Mouse (Mus musculus) neutrophil, adult 83 days (primary cell): ENCODE measurements around the gene Phf5a. TPM values are rescaled to one million over a fixed set of nuclear protein-coding genes. Genes with fewer than 3 reads are reported as not detected.

Experiments
- total RNA-seq, 2 experiments: library from RNA; stranded (reverse); gene quantifications; one replicate each; pipeline ENCODE4 v1.2.4; 2023

Phf5a gene
- 10 to 100 TPM; 38.0 to 51.5 TPM for total RNA-seq

DNA sequence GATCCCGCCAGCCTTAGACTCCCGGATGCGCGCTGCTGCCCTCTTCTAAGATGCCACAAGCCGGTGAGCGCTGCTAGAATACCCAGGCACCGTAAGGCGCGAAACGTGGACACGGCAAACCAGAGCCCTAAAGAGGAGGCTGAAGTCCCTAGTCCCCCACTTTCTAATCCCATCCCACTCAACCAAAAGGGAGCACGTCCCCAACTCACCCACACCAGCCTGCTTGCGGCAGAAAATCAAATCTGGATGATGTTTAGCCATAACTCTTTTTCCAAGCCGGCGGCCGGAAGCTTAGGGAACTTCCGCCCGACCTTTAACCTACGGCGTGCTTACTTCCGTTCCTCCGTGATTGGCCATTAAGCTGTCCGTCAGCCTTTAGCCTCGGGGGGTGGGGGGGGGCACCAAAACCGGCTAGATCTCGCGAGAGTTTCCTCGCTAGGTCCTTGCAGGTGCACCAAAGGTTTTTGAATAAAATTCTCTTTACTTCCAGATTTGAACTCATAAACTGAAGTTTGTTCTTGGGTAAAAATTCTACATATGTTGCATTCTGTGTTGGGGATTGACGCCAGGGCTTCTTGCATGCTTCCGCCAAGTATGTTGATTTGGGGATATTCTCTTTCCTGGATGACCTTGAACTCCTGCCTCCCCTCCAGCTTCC lies at the start of gene Phf5a:
Phf5a (minus strand) TSS at position 308 of the 658 bp plus-strand sequence.

DNA sequence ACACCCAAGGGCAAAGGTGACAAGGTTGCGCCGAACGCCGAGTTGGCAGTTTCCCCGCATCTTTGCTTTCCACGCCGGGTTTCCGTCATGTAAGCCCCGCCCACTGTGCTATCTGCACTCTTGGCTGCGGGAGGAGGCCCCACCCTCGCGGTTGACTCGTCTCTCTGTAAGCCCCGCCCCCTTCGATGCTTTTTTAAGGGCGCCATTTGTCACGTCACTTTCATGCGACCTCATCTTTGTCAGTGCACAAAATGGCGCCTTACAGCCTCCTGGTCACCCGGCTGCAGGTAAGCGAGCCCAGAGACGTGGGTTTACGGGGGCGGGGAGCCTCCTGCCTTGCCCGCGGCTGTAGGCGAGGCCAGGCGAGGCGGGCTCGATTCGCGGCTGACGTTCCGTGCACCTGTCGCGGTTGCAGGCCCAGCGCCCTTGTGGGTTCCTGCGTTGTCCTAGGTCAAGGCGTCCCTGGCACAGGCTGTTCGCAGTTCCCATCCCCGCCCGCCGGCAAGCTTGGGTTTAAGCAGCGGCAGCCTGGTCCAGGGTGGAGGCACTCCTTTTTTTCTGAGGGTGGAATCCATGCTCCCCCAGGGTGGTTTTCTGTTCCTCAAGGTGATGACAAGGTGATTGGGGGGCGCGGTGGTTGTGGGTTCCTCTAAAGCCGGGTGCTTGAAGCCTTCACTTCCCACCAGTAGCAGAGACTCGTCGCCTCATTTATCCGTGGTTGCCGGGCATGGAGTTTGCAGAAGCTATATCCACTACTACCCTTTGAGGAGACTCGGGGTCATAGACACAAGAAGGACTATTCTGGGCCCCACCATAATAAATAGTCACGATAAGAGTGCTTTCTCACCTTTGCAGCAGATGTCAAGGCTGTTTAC lies 788 bp upstream of the Phf5a start, which contains the start of gene Aco2:
Aco2 (plus strand) TSS at position 48 of the 875 bp plus-strand sequence.

DNA sequence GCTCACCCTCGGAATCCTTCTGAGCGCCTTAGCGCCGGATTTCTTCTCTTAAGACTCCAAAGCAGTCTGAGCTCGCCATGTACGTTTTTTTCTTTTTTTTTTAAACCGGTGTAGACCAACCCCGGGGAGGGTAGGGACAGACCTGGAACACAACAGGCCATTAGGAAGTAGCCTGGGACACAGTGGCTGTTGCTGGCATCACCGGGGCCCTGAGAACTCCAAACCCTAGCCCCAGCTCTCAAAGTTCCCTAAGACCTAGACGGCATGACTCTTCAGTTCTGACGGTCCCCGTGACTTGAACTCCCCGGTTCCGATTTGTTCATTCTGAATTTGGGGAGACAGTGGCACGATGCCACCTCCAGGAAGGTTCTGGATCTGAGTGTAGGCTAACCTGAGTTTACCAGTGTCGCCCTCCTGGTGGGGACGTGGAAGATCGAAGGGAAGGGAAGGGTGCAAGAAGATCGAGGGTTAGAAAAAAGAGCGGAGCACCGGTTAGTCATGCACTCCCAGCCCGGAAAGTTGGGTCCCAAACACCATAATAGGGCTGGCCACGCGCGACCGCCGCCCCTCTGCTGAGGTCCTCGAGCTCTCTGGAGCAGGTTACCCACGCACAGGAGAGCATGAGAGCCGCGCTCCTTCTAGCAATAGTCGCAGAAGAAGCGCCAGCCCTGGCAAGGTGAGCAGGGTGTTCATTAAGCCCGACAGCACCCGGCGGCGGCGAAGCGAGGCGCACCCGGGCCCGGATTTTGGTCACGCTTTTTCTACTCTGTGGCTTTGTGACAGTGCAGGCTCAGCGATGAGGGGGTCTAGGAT lies 13.0 kb downstream of the Phf5a start, which contains the start of gene Tob2:
Tob2 (minus strand) TSS at position 280 of the 813 bp plus-strand sequence.

Other genes starting within 250 kb of the Phf5a start
- gene L3mbtl2, start 208.0 kb downstream of the Phf5a start, total RNA-seq: 10 to 100 TPM; 14.0 to 16.8 TPM
- gene Chadl, start 174.6 kb downstream of the Phf5a start, total RNA-seq: not detected
- 10 to 100 TPM; 12.1 to 15.4 TPM for gene Zc3h7b, start 126.9 kb downstream of the Phf5a start, total RNA-seq
- 10 to 100 TPM; 55.0 to 62.4 TPM for gene Rangap1, start 126.4 kb downstream of the Phf5a start, total RNA-seq
- 1 to 10 TPM; 4.0 to 4.2 TPM for gene Tef, start 69.5 kb downstream of the Phf5a start, total RNA-seq
- 10 to 100 TPM; 38.2 to 38.7 TPM for gene Tob2, start 13.1 kb downstream of the Phf5a start, total RNA-seq
- 10 to 100 TPM; 79.6 to 98.5 TPM for gene Aco2, start 398 bp upstream of the Phf5a start, total RNA-seq
- gene Polr3h, start 54.3 kb upstream of the Phf5a start, total RNA-seq: 1 to 10 TPM; 5.6 to 6.1 TPM
- gene Csdc2, start 64.8 kb upstream of the Phf5a start, total RNA-seq: not detected
- gene Pmm1, start 89.0 kb upstream of the Phf5a start, total RNA-seq: 10 to 100 TPM; 33.5 to 41.0 TPM
- gene 1700029P11Rik, start 108.6 kb upstream of the Phf5a start, total RNA-seq: not detected
- 10 to 100 TPM; 23.1 to 24.6 TPM for gene Xrcc6, start 115.9 kb upstream of the Phf5a start, total RNA-seq
- 10 to 100 TPM; 22.3 to 23.0 TPM for gene Desi1, start 162.0 kb upstream of the Phf5a start, total RNA-seq
- 10 to 100 TPM; 46.9 to 48.5 TPM for gene Snu13, start 175.7 kb upstream of the Phf5a start, total RNA-seq
- gene 4930407I10Rik, start 187.2 kb upstream of the Phf5a start, total RNA-seq: not detected
- under 1 TPM; 0.11 to 0.18 TPM for gene Mei1, start 198.1 kb upstream of the Phf5a start, total RNA-seq